Mouse (Mus musculus) ES-Bruce4 (cell line): ENCODE measurements around the gene Echdc3. TPM values are rescaled to one million over a fixed set of nuclear protein-coding genes. Genes with fewer than 3 reads are reported as not detected.
A peak's percentile ranks its signal among the peaks of the same experiment; 100 is the strongest.

Experiments
- H3K27ac ChIP-seq: 2 replicates; pipeline ENCODE4 v1.5.1; 2012; ENCODE audit warnings: low read length, inconsistent platforms; ENCODE audit not compliant: insufficient read depth
- H3K27me3 ChIP-seq: 2 replicates; pipeline ENCODE4 v1.6.1; 2012; ENCODE audit warnings: mild to moderate bottlenecking, low read length, inconsistent platforms; ENCODE audit not compliant: control insufficient read depth, poor library complexity, insufficient read depth, severe bottlenecking
- H3K36me3 ChIP-seq: 2 replicates; pipeline ENCODE4 v1.6.1; 2012; ENCODE audit warnings: inconsistent platforms, mild to moderate bottlenecking, low read length, moderate library complexity; ENCODE audit not compliant: control insufficient read depth, poor library complexity, insufficient read depth, severe bottlenecking
- H3K4me1 ChIP-seq: one replicate; pipeline ENCODE4 v1.8.1; 2011; ENCODE audit warnings: low read length; ENCODE audit not compliant: control insufficient read depth, insufficient read depth
- H3K4me3 ChIP-seq: 2 replicates; pipeline ENCODE4 v1.5.1; 2011; ENCODE audit warnings: low read depth, mild to moderate bottlenecking, low read length
- H3K9ac ChIP-seq: 2 replicates; pipeline ENCODE4 v1.6.1; 2012; ENCODE audit warnings: low read depth, mild to moderate bottlenecking, inconsistent platforms; ENCODE audit not compliant: poor library complexity, severe bottlenecking
- H3K9me3 ChIP-seq: replicated peaks from 2 replicates; pipeline ENCODE4 v1.6.1; 2012; ENCODE audit warnings: mild to moderate bottlenecking, low read length, inconsistent platforms; ENCODE audit not compliant: control insufficient read depth, poor library complexity, insufficient read depth, severe bottlenecking
- CTCF ChIP-seq: IDR thresholded peaks from one replicate; pipeline ENCODE4 v1.8.1; 2011; ENCODE audit warnings: low read depth, low read length
- EP300 ChIP-seq: IDR thresholded peaks from 2 replicates; pipeline ENCODE4 v1.6.1; 2011; ENCODE audit warnings: low read depth, low read length; ENCODE audit not compliant: insufficient read depth
- POLR2A ChIP-seq: IDR thresholded peaks from one replicate; pipeline ENCODE4 v1.8.1; 2011; ENCODE audit warnings: low read length; ENCODE audit not compliant: insufficient read depth
- polyA plus RNA-seq: library from polyadenylated mRNA; stranded (reverse); fragments of >200 nt; gene quantifications from 2 replicates; pipeline ENCODE4 v1.2.4, GENCODE M21; 2011; ENCODE audit warnings: low read depth; ENCODE audit not compliant: missing spikeins, insufficient read depth, insufficient read length

The Echdc3 gene
- polyA plus RNA-seq, 1 experiment, result 1.5 TPM

GRCm38 (mm10) chr2:6186913-6187312 lies 25.9 kb downstream of the Echdc3 start:
- Histone ChIP-seq H3K9ac (no peak overlapping the region), H3K9me3 (no peaks in the 10 kb centered on the region), H3K27ac (no peak overlapping the region), H3K4me3 (no peak overlapping the region), H3K36me3 (no peaks in the 10 kb centered on the region), H3K4me1 (no peaks in the 10 kb centered on the region), H3K27me3 (no peaks in the 10 kb centered on the region)
- TF ChIP-seq CTCF (no peak), EP300 (no peak)

GRCm38 (mm10) chr2:6179749-6180117 lies 33.1 kb downstream of the Echdc3 start:
- no peaks in the 10 kb centered on the region for H3K9me3 ChIP-seq
- TF ChIP-seq EP300, result no peak
- no peak for TF ChIP-seq CTCF
- no peak for TF ChIP-seq POLR2A
- no peak overlapping the region for H3K4me3 ChIP-seq
- H3K4me1 ChIP-seq, result no peaks in the 10 kb centered on the region
- no peak overlapping the region for H3K27ac ChIP-seq
- no peaks in the 10 kb centered on the region for H3K27me3 ChIP-seq
- H3K36me3 ChIP-seq, result no peaks in the 10 kb centered on the region
- no peak overlapping the region for H3K9ac ChIP-seq

GRCm38 (mm10) chr2:6178901-6179748 lies 33.7 kb downstream of the Echdc3 start:
- TF ChIP-seq CTCF (no peak), EP300 (no peak)
- H3K9me3 ChIP-seq, result no peaks in the 10 kb centered on the region
- H3K9ac ChIP-seq, result no peak overlapping the region
- H3K27ac ChIP-seq, result no peak overlapping the region
- no peaks in the 10 kb centered on the region for H3K36me3 ChIP-seq
- H3K27me3 ChIP-seq, result no peaks in the 10 kb centered on the region
- H3K4me1 ChIP-seq, result no peaks in the 10 kb centered on the region
- no peak overlapping the region for H3K4me3 ChIP-seq

- Histone ChIP-seq H3K27ac (peak overlapping the region; percentile 31; the same call in 1 of the 2 replicates), H3K4me1 (peaks cover 2% of the 10 kb centered on the region), H3K4me3 (no peak overlapping the region), H3K27me3 (no peaks in the 10 kb centered on the region), H3K9me3 (peaks cover 10% of the 10 kb centered on the region), H3K36me3 (no peaks in the 10 kb centered on the region), H3K9ac (no peak overlapping the region)
- TF ChIP-seq EP300, result no peak
- TF ChIP-seq POLR2A, result no peak
- TF ChIP-seq CTCF, result no peak
These were observed 39.8 kb downstream of the Echdc3 start for GRCm38 (mm10) chr2:6173013-6173412.

- Histone ChIP-seq H3K36me3 (no peaks in the 10 kb centered on the region), H3K4me1 (peaks cover 4% of the 10 kb centered on the region), H3K4me3 (no peak overlapping the region), H3K9ac (no peak overlapping the region), H3K27me3 (no peaks in the 10 kb centered on the region), H3K27ac (no peak overlapping the region), H3K9me3 (peaks cover 10% of the 10 kb centered on the region)
- TF ChIP-seq EP300 (no peak), POLR2A (no peak), CTCF (no peak)
These were observed 44.3 kb downstream of the Echdc3 start for GRCm38 (mm10) chr2:6168560-6168959.

- Histone ChIP-seq H3K27me3 (no peaks in the 10 kb centered on the region), H3K27ac (no peak overlapping the region), H3K9ac (no peak overlapping the region), H3K9me3 (peaks cover 10% of the 10 kb centered on the region), H3K36me3 (no peaks in the 10 kb centered on the region), H3K4me3 (no peak overlapping the region), H3K4me1 (peaks cover 7% of the 10 kb centered on the region)
- TF ChIP-seq CTCF (no peak), EP300 (no peak), POLR2A (no peak)
These were observed 44.8 kb downstream of the Echdc3 start for GRCm38 (mm10) chr2:6167843-6168558.
